Mouse (Mus musculus): ENCODE data around the gene Mllt1. TPM values are rescaled to one million over a fixed set of nuclear protein-coding genes. Genes with fewer than 3 reads are reported as not detected.

The Mllt1 gene
- polyA plus RNA-seq, 1 experiment from 2014 or later: 66.8 TPM

DNA sequence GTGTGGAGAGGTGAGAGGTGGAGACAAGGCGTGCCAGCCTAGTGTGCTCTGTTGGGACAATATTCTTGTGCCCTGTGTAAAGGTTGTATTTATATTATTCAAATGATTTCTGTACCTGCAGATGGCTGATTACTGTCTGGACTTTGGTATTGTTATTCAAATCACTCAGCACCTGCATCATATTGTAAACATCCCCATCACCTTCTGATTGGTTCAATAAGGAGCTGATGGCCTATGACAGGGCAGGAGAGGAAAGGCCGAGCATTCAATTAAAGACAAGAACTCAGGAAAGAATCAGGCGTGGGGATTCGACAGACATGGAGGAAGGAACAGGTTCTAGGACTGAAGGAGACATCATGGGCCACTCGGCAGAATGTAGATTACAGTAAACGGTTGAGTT, 28.4 kb upstream of the Mllt1 start:
- H3K27me3 ChIP-seq: no peaks in the 10 kb centered on the region
- no peaks in the 10 kb centered on the region for H3K4me1 ChIP-seq (replicated peaks)
- no peak overlapping the region for H3K4me3 ChIP-seq
- ATAC-seq (ENCODE audit: low read depth): no peak
- no peaks in the 10 kb centered on the region for H3K36me3 ChIP-seq
- no peak overlapping the region for H3K4me2 ChIP-seq
- H3K27ac ChIP-seq (replicated peaks): no peak overlapping the region
- H3K9me3 ChIP-seq: no peaks in the 10 kb centered on the region
- 86% methylated on average over 6 of the region's 6 CpGs for WGBS
- no peak overlapping the region for H3K9ac ChIP-seq

- Histone ChIP-seq H3K9me3 (no peaks in the 10 kb centered on the region), H3K4me2 (no peak overlapping the region), H3K4me1 (replicated peaks) (no peaks in the 10 kb centered on the region), H3K27me3 (no peaks in the 10 kb centered on the region), H3K4me3 (no peak overlapping the region), H3K9ac (no peak overlapping the region), H3K27ac (replicated peaks) (no peak overlapping the region), H3K36me3 (no peaks in the 10 kb centered on the region)
- 86% methylated on average over 5 of the region's 5 CpGs for WGBS
- no peak for ATAC-seq (ENCODE audit: low read depth)
Measured at GRCm38 (mm10) chr17:56962642-56963405, 27.6 kb upstream of the Mllt1 start.

GRCm38 (mm10) chr17:56961880-56962279, 26.7 kb upstream of the Mllt1 start:
- no peaks in the 10 kb centered on the region for H3K9me3 ChIP-seq
- no peak overlapping the region for H3K27ac ChIP-seq (replicated peaks)
- H3K9ac ChIP-seq: no peak overlapping the region
- no peaks in the 10 kb centered on the region for H3K27me3 ChIP-seq
- H3K36me3 ChIP-seq: no peaks in the 10 kb centered on the region
- ATAC-seq (ENCODE audit: low read depth): no peak
- no peak overlapping the region for H3K4me2 ChIP-seq
- no peaks in the 10 kb centered on the region for H3K4me1 ChIP-seq (replicated peaks)
- 88% methylated on average over 4 of the region's 4 CpGs for WGBS
- no peak overlapping the region for H3K4me3 ChIP-seq

DNA sequence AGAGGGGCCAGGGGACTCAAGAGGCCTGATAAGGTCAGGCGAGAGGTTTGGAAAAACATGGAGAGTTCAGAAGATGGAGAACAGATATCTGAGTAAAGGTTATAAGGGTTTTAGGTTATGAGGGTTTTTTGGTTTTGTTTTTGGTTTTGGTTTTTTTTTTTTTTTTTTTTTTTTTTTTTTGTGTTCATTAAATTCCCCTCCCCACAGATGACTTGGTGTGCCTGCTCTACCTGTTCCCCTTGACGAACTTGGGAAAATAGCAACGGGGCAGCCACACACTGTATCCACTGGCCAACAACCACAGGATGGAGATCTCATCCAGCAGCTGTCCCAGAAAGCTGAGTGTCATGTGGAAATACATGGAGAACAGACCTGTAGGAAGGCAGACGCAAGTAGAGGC, 23.5 kb upstream of the Mllt1 start:
- no peaks in the 10 kb centered on the region for H3K27me3 ChIP-seq

DNA sequence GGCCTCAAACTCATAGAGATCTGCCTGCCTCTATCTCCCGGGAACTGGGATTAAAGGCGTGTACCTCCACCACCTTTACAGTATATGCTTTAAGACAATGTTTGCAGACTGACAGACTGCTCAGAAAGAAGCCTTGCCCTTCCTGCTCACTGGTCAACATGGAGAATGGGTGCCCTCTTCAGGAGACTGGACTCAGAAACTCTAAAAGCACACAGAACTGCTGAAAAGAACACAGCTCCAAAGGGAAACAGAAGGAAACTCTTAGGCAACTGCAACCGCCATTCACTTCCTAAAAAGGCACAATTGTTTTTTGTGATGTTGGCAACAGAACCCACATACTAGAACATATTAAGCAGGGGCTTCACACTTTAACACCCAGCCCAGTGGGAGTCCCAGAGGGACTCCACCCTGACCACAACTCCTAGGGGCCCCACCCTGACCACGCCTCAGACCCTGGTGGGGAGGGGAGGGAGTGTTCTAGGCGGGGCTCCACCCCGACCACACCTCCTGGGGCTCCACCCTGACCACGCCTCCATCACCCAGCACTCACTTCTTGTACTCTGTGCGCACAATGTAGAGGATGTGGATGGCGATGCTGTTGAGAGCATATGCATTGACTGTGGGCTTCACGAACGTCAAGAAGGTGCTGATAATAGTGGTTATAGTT, 22.7 kb upstream of the Mllt1 start:
- no peaks in the 10 kb centered on the region for H3K27me3 ChIP-seq
- no peak overlapping the region for H3K27ac ChIP-seq (replicated peaks)
- H3K9me3 ChIP-seq: no peaks in the 10 kb centered on the region
- WGBS: 29% methylated on average over 11 of the region's 11 CpGs
- ATAC-seq (ENCODE audit: low read depth): no peak
- no peak overlapping the region for H3K4me3 ChIP-seq
- H3K4me2 ChIP-seq: no peak overlapping the region
- H3K36me3 ChIP-seq: no peaks in the 10 kb centered on the region
- no peaks in the 10 kb centered on the region for H3K4me1 ChIP-seq (replicated peaks)
- no peak overlapping the region for H3K9ac ChIP-seq

More for the DNA sequence above, 23.5 kb upstream of the Mllt1 start:
- H3K9me3 ChIP-seq: no peaks in the 10 kb centered on the region
- no peaks in the 10 kb centered on the region for H3K36me3 ChIP-seq
- ATAC-seq (ENCODE audit: low read depth): no peak
- H3K4me1 ChIP-seq (replicated peaks): no peaks in the 10 kb centered on the region
- no peak overlapping the region for H3K27ac ChIP-seq (replicated peaks)
- H3K4me2 ChIP-seq: no peak overlapping the region
- H3K9ac ChIP-seq: no peak overlapping the region
- 85% methylated on average over 4 of the region's 4 CpGs for whole genome bisulfite sequencing
- no peak overlapping the region for H3K4me3 ChIP-seq

GRCm38 (mm10) chr17:56954871-56955270, 19.7 kb upstream of the Mllt1 start:
- Histone ChIP-seq H3K9ac (no peak overlapping the region), H3K36me3 (no peaks in the 10 kb centered on the region), H3K27me3 (no peaks in the 10 kb centered on the region), H3K4me2 (no peak overlapping the region), H3K4me3 (no peak overlapping the region), H3K27ac (replicated peaks) (no peak overlapping the region), H3K9me3 (no peaks in the 10 kb centered on the region), H3K4me1 (replicated peaks) (no peaks in the 10 kb centered on the region)
- ATAC-seq (ENCODE audit: low read depth): no peak
- WGBS: 85% methylated on average over 7 of the region's 7 CpGs

DNA sequence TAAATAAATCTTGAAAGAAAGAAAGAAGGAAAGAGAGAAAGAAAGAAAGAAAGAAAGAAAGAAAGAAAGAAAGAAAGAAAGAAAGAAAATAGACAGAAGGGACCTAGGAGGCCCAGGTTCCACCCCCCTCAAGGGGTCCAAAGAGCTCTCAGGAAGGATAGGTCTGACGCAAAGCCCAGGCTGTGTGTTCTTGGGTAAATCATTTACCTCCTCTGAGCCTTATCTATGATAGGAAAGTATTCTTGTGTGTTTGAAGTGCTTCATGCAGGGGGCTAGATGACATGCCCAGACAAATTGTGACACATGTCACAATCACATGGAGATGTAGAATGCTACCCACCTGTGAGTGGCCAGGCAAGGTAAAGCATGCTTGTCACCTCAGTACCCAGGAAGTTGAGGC, 17.4 kb upstream of the Mllt1 start:
- Histone ChIP-seq H3K36me3 (no peaks in the 10 kb centered on the region), H3K27me3 (no peaks in the 10 kb centered on the region), H3K9ac (no peak overlapping the region), H3K27ac (replicated peaks) (no peak overlapping the region), H3K4me2 (no peak overlapping the region), H3K4me3 (no peak overlapping the region), H3K9me3 (no peaks in the 10 kb centered on the region), H3K4me1 (replicated peaks) (no peaks in the 10 kb centered on the region)
- WGBS: 96% methylated on average over 1 of the region's 1 CpGs
- ATAC-seq (ENCODE audit: low read depth): no peak

GRCm38 (mm10) chr17:56950915-56951314, 15.7 kb upstream of the Mllt1 start:
- ATAC-seq (ENCODE audit: low read depth): no peak
- Histone ChIP-seq H3K9me3 (no peaks in the 10 kb centered on the region), H3K4me2 (no peak overlapping the region), H3K4me1 (replicated peaks) (no peaks in the 10 kb centered on the region), H3K9ac (no peak overlapping the region), H3K4me3 (no peak overlapping the region), H3K36me3 (no peaks in the 10 kb centered on the region), H3K27me3 (no peaks in the 10 kb centered on the region), H3K27ac (replicated peaks) (no peak overlapping the region)
- 13% methylated on average over 3 of the region's 3 CpGs for WGBS

DNA sequence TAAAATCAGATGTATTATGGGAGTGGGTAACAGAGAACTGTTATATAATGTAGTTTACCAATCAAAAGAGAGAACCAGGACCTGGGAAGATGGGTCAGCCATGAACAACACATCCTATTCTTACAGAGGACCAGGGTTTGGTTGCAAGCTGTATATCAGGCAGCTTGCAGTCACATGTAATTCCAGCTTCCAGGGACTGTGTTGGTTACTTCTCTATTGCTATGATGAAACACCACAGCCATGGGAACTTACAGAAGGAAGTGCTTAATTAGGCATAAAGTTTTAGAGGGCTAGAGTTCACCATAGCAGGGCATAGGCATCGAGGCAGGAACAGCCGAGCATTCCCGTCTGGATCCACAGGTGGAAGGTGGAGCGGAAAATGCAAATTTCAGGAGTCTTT, 3.5 kb upstream of the Mllt1 start:
- 90% methylated on average over 4 of the region's 4 CpGs for WGBS
- 0 out of 2 replicates have a peak, but pooled peaks cover 4% of the 10 kb centered on the region for H3K27me3 ChIP-seq
- H3K27ac ChIP-seq (replicated peaks): no peak overlapping the region
- no peak overlapping the region for H3K4me3 ChIP-seq
- no peak overlapping the region for H3K4me2 ChIP-seq
- no peaks in the 10 kb centered on the region for H3K36me3 ChIP-seq
- peaks cover 14% of the 10 kb centered on the region for H3K4me1 ChIP-seq (replicated peaks)
- H3K9ac ChIP-seq: no peak overlapping the region
- H3K9me3 ChIP-seq: peaks cover 8% of the 10 kb centered on the region; the same call in 1 of the 2 replicates
- ATAC-seq (ENCODE audit: low read depth): no peak

GRCm38 (mm10) chr17:56936731-56937130, 1.5 kb upstream of the Mllt1 start:
- H3K9me3 ChIP-seq: 0 out of 2 replicates have a peak, but pooled peaks cover 4% of the 10 kb centered on the region
- H3K9ac ChIP-seq: no peak overlapping the region
- 0 out of 2 replicates have a peak, but pooled peaks cover 4% of the 10 kb centered on the region for H3K36me3 ChIP-seq
- no peak overlapping the region for H3K4me3 ChIP-seq
- no peak overlapping the region for H3K27ac ChIP-seq (replicated peaks)
- H3K4me1 ChIP-seq (replicated peaks): peaks cover 34% of the 10 kb centered on the region
- 0 out of 2 replicates have a peak, but pooled peaks cover 4% of the 10 kb centered on the region for H3K27me3 ChIP-seq
- 90% methylated on average over 7 of the region's 7 CpGs for WGBS
- H3K4me2 ChIP-seq: no peak overlapping the region
- no peak for ATAC-seq (ENCODE audit: low read depth)

DNA sequence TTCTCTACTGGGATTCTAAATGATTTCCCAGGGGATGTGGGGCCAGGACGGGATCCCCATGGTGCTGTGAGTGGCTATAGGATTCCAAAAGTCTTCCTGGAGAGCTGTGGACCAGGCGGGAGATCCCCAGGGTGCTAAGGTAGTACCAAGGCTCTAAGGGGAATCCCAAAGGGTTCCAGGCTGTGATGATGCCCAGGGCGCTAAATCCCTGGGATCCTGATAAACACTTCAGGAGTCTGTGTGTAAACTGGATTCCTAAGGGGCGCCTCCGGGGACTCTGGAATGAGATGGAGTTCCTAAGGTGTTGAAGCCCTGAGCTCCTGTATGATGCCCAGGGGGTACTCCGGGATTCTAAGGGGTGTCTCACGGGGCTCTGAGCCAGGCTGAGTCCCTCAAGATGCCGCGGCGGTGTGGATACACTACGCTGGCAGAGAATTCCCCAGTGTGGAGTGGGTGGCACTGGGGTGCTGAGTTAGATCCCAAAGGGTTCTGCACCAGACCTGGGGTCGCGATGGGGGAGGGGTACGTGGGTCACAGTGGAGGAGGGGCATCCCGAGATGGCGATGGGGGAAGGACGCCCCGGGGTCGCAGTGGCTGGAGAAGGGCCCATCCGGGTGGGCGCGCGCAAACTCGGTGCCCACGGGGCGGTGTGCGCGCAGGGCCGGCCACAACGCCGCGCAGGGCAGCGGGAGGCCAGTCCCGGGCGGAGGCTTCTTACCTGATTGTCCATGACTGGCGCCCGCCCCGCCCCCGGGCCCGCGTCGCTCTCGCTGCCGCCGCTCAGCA, 477 bp downstream of the Mllt1 start:
- peak overlapping the region; percentile 95 for H3K4me3 ChIP-seq
- no peaks in the 10 kb centered on the region for H3K9me3 ChIP-seq
- H3K4me1 ChIP-seq (replicated peaks): peaks cover 54% of the 10 kb centered on the region
- ATAC-seq (ENCODE audit: low read depth): peak; percentile 60
- 2% methylated on average over 24 of the region's 45 CpGs for WGBS
- peak overlapping the region; percentile 86 for H3K27ac ChIP-seq (replicated peaks)
- H3K4me2 ChIP-seq: peak overlapping the region; percentile 95
- 0 out of 2 replicates have a peak, but pooled peaks cover 4% of the 10 kb centered on the region for H3K27me3 ChIP-seq
- peak overlapping the region; percentile 98 for H3K9ac ChIP-seq
- H3K36me3 ChIP-seq: 0 out of 2 replicates have a peak, but pooled peaks cover 4% of the 10 kb centered on the region

DNA sequence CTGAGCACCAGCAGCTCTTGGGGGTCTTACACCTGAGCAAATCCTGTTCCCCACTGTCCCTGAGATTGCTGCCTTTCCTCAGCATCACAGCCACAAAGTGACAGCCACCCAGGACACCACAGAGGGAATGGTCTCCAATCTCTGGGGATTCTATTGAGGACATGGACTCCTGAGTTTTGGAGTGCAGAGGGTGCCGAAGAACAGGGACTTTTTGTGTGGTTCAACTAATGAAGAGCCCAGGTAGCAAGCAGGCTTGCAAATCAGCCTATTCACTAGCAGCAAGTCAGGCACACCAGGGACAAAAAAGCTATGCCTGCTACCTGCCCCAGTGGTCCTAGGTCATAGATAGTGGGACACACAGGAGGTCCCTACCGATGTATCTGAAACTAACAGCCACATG, 1.8 kb downstream of the Mllt1 start:
- ATAC-seq (ENCODE audit: low read depth): no peak
- peak overlapping the region; percentile 98 for H3K9ac ChIP-seq
- H3K36me3 ChIP-seq: 0 out of 2 replicates have a peak, but pooled peaks cover 4% of the 10 kb centered on the region
- no peaks in the 10 kb centered on the region for H3K9me3 ChIP-seq
- peak overlapping the region; percentile 95 for H3K4me3 ChIP-seq
- 91% methylated on average over 2 of the region's 2 CpGs for WGBS
- peaks cover 59% of the 10 kb centered on the region for H3K4me1 ChIP-seq (replicated peaks)
- H3K4me2 ChIP-seq: peak overlapping the region; percentile 95
- H3K27ac ChIP-seq (replicated peaks): no peak overlapping the region
- 0 out of 2 replicates have a peak, but pooled peaks cover 4% of the 10 kb centered on the region for H3K27me3 ChIP-seq

Measured in neural tube, embryonic 13.5 days (tissue).